Mouse (Mus musculus): Measurements from ENCODE around the gene Dcp1b. TPM values are rescaled to one million over a fixed set of nuclear protein-coding genes. Genes with fewer than 3 reads are reported as not detected.

The Dcp1b gene
- polyA plus RNA-seq, 1 experiment from 2014 or later: 11.1 TPM

- no peak overlapping the region for H3K4me2 ChIP-seq (ENCODE audit: low read length)
- H3K4me3 ChIP-seq (ENCODE audit: low read depth, low read length): no peak overlapping the region
- no peaks in the 10 kb centered on the region for H3K4me1 ChIP-seq (replicated peaks; ENCODE audit: control insufficient read depth, insufficient read depth, low read length)
- WGBS: 66% methylated on average over 4 of the region's 4 CpGs
- no peak for ATAC-seq (replicated peaks; ENCODE audit: low FRiP score, low TSS enrichment, low read depth)
- H3K27me3 ChIP-seq (replicated peaks; ENCODE audit: control insufficient read depth, insufficient read depth, low read length): no peaks in the 10 kb centered on the region
- no peaks in the 10 kb centered on the region for H3K9me3 ChIP-seq (ENCODE audit: control insufficient read depth, low read length)
- H3K9ac ChIP-seq (ENCODE audit: low read length): no peak overlapping the region
- no peak for DNase-seq (ENCODE audit: low spot score)
- H3K27ac ChIP-seq (ENCODE audit: low read depth): no peak overlapping the region
- peaks cover 34% of the 10 kb centered on the region for H3K36me3 ChIP-seq (ENCODE audit: control insufficient read depth, insufficient read depth, low read length)
Measured at GRCm38 (mm10) chr6:119217661-119218060, 42.6 kb downstream of the Dcp1b start.

- no peak for ATAC-seq (replicated peaks; ENCODE audit: low FRiP score, low TSS enrichment, low read depth)
- Histone ChIP-seq H3K9me3 (ENCODE audit: control insufficient read depth, low read length) (no peaks in the 10 kb centered on the region), H3K4me1 (replicated peaks; ENCODE audit: control insufficient read depth, insufficient read depth, low read length) (no peaks in the 10 kb centered on the region), H3K36me3 (ENCODE audit: control insufficient read depth, insufficient read depth, low read length) (peaks cover 29% of the 10 kb centered on the region), H3K27ac (ENCODE audit: low read depth) (no peak overlapping the region), H3K9ac (ENCODE audit: low read length) (no peak overlapping the region), H3K27me3 (replicated peaks; ENCODE audit: control insufficient read depth, insufficient read depth, low read length) (no peaks in the 10 kb centered on the region), H3K4me3 (ENCODE audit: low read depth, low read length) (no peak overlapping the region), H3K4me2 (ENCODE audit: low read length) (no peak overlapping the region)
- DNase-seq (ENCODE audit: low spot score): no peak
- 75% methylated on average over 5 of the region's 5 CpGs for whole genome bisulfite sequencing
Measured at GRCm38 (mm10) chr6:119218591-119218990, 43.5 kb downstream of the Dcp1b start.

GRCm38 (mm10) chr6:119219237-119219870 is 44.3 kb downstream of the Dcp1b start:
- ATAC-seq (replicated peaks; ENCODE audit: low FRiP score, low TSS enrichment, low read depth) (no peak), DNase-seq (ENCODE audit: low spot score) (no peak)
- Histone ChIP-seq H3K27me3 (replicated peaks; ENCODE audit: control insufficient read depth, insufficient read depth, low read length) (no peaks in the 10 kb centered on the region), H3K4me2 (ENCODE audit: low read length) (no peak overlapping the region), H3K9ac (ENCODE audit: low read length) (no peak overlapping the region), H3K4me1 (replicated peaks; ENCODE audit: control insufficient read depth, insufficient read depth, low read length) (0 out of 2 replicates have a peak, but pooled peaks cover 2% of the 10 kb centered on the region), H3K36me3 (ENCODE audit: control insufficient read depth, insufficient read depth, low read length) (peaks cover 29% of the 10 kb centered on the region), H3K27ac (ENCODE audit: low read depth) (no peak overlapping the region), H3K9me3 (ENCODE audit: control insufficient read depth, low read length) (no peaks in the 10 kb centered on the region), H3K4me3 (ENCODE audit: low read depth, low read length) (no peak overlapping the region)
- WGBS: 86% methylated on average over 15 of the region's 15 CpGs

GRCm38 (mm10) chr6:119220297-119220696 is 45.2 kb downstream of the Dcp1b start:
- H3K27ac ChIP-seq (ENCODE audit: low read depth): no peak overlapping the region
- H3K4me1 ChIP-seq (replicated peaks; ENCODE audit: control insufficient read depth, insufficient read depth, low read length): 0 out of 2 replicates have a peak, but pooled peaks cover 2% of the 10 kb centered on the region
- 47% methylated on average over 10 of the region's 10 CpGs for WGBS
- no peak overlapping the region for H3K4me2 ChIP-seq (ENCODE audit: low read length)
- H3K4me3 ChIP-seq (ENCODE audit: low read depth, low read length): no peak overlapping the region
- peak; percentile 79 for DNase-seq (ENCODE audit: low spot score)
- H3K27me3 ChIP-seq (replicated peaks; ENCODE audit: control insufficient read depth, insufficient read depth, low read length): no peaks in the 10 kb centered on the region
- peak; percentile 69; the same call in 1 of the 2 replicates for ATAC-seq (replicated peaks; ENCODE audit: low FRiP score, low TSS enrichment, low read depth)
- no peak overlapping the region for H3K9ac ChIP-seq (ENCODE audit: low read length)
- H3K36me3 ChIP-seq (ENCODE audit: control insufficient read depth, insufficient read depth, low read length): peaks cover 22% of the 10 kb centered on the region
- no peaks in the 10 kb centered on the region for H3K9me3 ChIP-seq (ENCODE audit: control insufficient read depth, low read length)

- Histone ChIP-seq H3K27ac (ENCODE audit: low read depth) (no peak overlapping the region), H3K4me3 (ENCODE audit: low read depth, low read length) (no peak overlapping the region), H3K4me2 (ENCODE audit: low read length) (no peak overlapping the region), H3K9me3 (ENCODE audit: control insufficient read depth, low read length) (no peaks in the 10 kb centered on the region), H3K4me1 (replicated peaks; ENCODE audit: control insufficient read depth, insufficient read depth, low read length) (0 out of 2 replicates have a peak, but pooled peaks cover 2% of the 10 kb centered on the region), H3K9ac (ENCODE audit: low read length) (no peak overlapping the region), H3K27me3 (replicated peaks; ENCODE audit: control insufficient read depth, insufficient read depth, low read length) (no peaks in the 10 kb centered on the region), H3K36me3 (ENCODE audit: control insufficient read depth, insufficient read depth, low read length) (peaks cover 8% of the 10 kb centered on the region; the same call in 1 of the 2 replicates)
- DNase-seq (ENCODE audit: low spot score) (no peak), ATAC-seq (replicated peaks; ENCODE audit: low FRiP score, low TSS enrichment, low read depth) (no peak)
- WGBS: 49% methylated on average over 13 of the region's 13 CpGs
Measured at GRCm38 (mm10) chr6:119224451-119225195, 49.6 kb downstream of the Dcp1b start.

GRCm38 (mm10) chr6:119225226-119225625 is 50.2 kb downstream of the Dcp1b start:
- 0 out of 2 replicates have a peak, but pooled peaks cover 2% of the 10 kb centered on the region for H3K4me1 ChIP-seq (replicated peaks; ENCODE audit: control insufficient read depth, insufficient read depth, low read length)
- H3K27me3 ChIP-seq (replicated peaks; ENCODE audit: control insufficient read depth, insufficient read depth, low read length): no peaks in the 10 kb centered on the region
- no peak overlapping the region for H3K27ac ChIP-seq (ENCODE audit: low read depth)
- H3K36me3 ChIP-seq (ENCODE audit: control insufficient read depth, insufficient read depth, low read length): peaks cover 3% of the 10 kb centered on the region; the same call in 1 of the 2 replicates
- no peak overlapping the region for H3K4me2 ChIP-seq (ENCODE audit: low read length)
- ATAC-seq (replicated peaks; ENCODE audit: low FRiP score, low TSS enrichment, low read depth): no peak
- H3K9me3 ChIP-seq (ENCODE audit: control insufficient read depth, low read length): no peaks in the 10 kb centered on the region
- no peak for DNase-seq (ENCODE audit: low spot score)
- WGBS: 78% methylated on average over 12 of the region's 12 CpGs
- no peak overlapping the region for H3K4me3 ChIP-seq (ENCODE audit: low read depth, low read length)
- no peak overlapping the region for H3K9ac ChIP-seq (ENCODE audit: low read length)

- ATAC-seq (replicated peaks; ENCODE audit: low FRiP score, low TSS enrichment, low read depth) (no peak), DNase-seq (ENCODE audit: low spot score) (no peak)
- Histone ChIP-seq H3K36me3 (ENCODE audit: control insufficient read depth, insufficient read depth, low read length) (peaks cover 3% of the 10 kb centered on the region; the same call in 1 of the 2 replicates), H3K4me3 (ENCODE audit: low read depth, low read length) (no peak overlapping the region), H3K27me3 (replicated peaks; ENCODE audit: control insufficient read depth, insufficient read depth, low read length) (no peaks in the 10 kb centered on the region), H3K4me1 (replicated peaks; ENCODE audit: control insufficient read depth, insufficient read depth, low read length) (0 out of 2 replicates have a peak, but pooled peaks cover 2% of the 10 kb centered on the region), H3K4me2 (ENCODE audit: low read length) (no peak overlapping the region), H3K9me3 (ENCODE audit: control insufficient read depth, low read length) (no peaks in the 10 kb centered on the region), H3K9ac (ENCODE audit: low read length) (no peak overlapping the region), H3K27ac (ENCODE audit: low read depth) (no peak overlapping the region)
- 87% methylated on average over 6 of the region's 6 CpGs for WGBS
Measured at GRCm38 (mm10) chr6:119225731-119226130, 50.7 kb downstream of the Dcp1b start.

- WGBS: 89% methylated on average over 8 of the region's 8 CpGs
- 0 out of 2 replicates have a peak, but pooled peaks cover 2% of the 10 kb centered on the region for H3K4me1 ChIP-seq (replicated peaks; ENCODE audit: control insufficient read depth, insufficient read depth, low read length)
- no peak overlapping the region for H3K27ac ChIP-seq (ENCODE audit: low read depth)
- H3K4me2 ChIP-seq (ENCODE audit: low read length): no peak overlapping the region
- H3K27me3 ChIP-seq (replicated peaks; ENCODE audit: control insufficient read depth, insufficient read depth, low read length): no peaks in the 10 kb centered on the region
- H3K4me3 ChIP-seq (ENCODE audit: low read depth, low read length): no peak overlapping the region
- no peaks in the 10 kb centered on the region for H3K36me3 ChIP-seq (ENCODE audit: control insufficient read depth, insufficient read depth, low read length)
- no peaks in the 10 kb centered on the region for H3K9me3 ChIP-seq (ENCODE audit: control insufficient read depth, low read length)
- no peak overlapping the region for H3K9ac ChIP-seq (ENCODE audit: low read length)
- ATAC-seq (replicated peaks; ENCODE audit: low FRiP score, low TSS enrichment, low read depth) (no peak), DNase-seq (ENCODE audit: low spot score) (no peak)
Measured at GRCm38 (mm10) chr6:119227001-119227400, 51.9 kb downstream of the Dcp1b start.

Data from intestine, embryonic 14.5 days (tissue).